Mouse (Mus musculus) gonadal fat pad, adult 2 months (tissue): ENCODE data around the gene Stim1. TPM values are rescaled to one million over a fixed set of nuclear protein-coding genes. Genes with fewer than 3 reads are reported as not detected.

Experiments used
- DNase-seq: peaks from one replicate; pipeline ENCODE4 v3.0.0-alpha.2; 2012; ENCODE audit warnings: low read depth
- polyA plus RNA-seq: library from polyadenylated mRNA; depleted of rRNA; stranded (reverse); fragments of >200 nt; gene quantifications from 2 replicates; pipeline ENCODE4 v1.2.3, GENCODE M21; 2012; rRNA removed

The Stim1 gene
- 58.3 and 64.5 TPM in 2 replicates for polyA plus RNA-seq

DNA sequence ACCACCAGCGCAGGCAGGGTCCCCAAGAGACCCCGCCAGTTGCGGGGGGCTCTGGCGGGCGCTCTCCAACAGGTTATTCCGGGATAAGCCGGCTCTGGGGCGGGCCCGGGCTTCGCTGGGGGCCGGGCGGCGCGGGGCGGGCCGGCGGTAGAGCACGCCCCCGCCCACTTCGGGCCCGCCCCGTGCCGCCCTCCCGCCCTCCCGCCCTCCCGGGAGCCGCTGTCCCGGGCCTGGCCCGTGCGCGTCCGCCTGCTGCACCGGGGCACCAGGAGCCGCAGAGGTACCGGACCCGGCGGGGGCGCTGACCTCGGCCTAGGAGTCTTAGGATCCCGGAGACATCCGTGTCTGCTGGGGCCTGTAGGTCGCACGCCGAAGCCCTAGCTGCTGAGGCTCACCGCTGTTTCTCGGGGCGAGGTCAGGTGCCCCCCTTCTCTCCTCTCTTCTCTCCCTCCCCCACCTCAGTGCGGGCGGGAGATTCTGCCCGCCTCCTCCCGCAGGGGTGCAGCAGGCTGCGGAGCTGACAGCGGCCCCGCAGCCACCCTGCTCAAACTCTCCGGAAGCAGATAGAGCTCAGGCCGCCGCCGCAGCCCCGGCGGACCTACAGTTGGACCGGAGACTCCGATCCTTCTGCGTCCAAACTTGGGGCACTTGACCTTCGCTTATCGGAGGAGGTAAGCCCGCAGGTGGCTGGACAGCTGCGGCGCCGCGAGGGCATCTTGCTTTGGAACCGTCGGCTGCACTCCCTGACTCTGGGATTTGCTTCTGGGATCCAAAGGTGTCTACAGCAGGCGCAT, at the start of gene Stim1:
Gene Stim1, plus strand, starts transcription at position 206 of the 794 bp plus-strand sequence.
- no peak for DNase-seq

DNA sequence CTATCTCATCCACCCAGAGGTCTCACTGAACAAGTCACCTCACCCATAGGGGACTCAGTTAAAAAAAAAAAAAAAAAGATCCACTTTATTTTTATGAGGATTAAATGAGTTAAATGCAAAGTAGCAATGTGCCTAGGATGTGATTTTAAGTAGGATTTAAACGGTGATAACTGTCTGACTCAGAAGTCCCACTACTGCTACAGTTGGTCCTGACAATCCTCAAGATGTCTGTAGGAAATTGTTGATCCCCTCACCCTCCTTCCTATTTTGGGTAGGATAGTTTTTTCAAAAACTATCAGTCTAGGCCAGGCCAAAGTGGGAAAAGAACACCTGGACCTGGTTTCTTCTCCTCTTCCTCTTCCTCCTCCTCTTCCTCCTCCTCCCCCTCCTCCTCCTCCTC, 45.7 kb upstream of the Stim1 start:
- DNase-seq: no peak

DNA sequence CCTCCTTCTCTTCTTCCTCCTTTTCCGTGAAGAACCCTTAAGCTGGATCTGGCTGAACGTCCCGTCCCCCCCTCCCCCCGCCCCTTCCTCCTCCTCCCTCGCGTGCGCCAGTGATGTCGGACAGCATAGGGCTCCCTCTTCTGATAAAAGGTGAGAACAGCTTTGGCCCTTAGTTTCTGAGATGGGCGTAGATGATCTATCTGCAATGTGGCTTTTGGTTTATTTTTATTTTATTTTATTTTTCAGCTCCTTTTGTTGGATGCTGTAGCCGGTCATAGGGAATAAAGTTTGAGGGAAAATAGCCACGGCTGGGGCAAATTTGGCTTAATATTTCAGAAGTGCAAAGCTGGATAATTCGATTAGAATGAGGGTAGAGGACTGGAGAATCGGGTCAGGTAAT, 45.3 kb upstream of the Stim1 start:
- DNase-seq: no peak

DNA sequence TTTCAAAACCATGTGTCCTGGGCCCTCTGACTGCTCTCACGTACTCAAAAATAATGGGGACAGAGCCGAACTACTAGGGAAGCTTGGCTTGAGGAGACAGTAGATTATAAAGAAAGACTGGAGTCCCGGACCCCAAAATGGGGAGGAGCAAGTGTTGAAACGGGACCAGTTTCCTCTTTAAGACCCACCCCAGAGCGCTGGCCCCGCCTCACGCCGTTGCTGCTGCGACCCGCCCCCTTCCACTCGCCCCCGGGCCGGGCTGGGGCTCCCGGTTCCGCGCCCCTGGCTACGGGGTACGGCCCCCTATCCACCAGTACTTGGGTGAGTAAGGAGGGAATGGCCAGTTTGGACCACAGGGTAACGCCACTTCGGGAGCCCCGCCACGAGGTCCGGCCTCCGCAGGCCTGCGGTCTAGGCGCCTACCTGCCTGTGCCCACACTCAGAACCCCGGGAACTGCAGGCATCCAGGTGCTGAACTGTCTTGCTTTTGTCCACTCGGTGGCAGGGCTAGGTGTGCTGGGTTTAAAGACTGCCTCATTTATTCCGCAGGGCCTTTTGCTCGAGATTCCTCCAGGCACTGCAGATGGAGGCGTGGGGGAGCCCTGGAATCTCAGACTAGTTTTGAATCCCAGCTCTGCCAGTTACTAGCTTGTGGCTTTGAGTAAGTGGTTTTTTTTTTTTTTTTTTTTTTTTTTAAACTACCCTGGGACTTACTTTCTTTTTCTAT, 44.6 kb upstream of the Stim1 start:
- no peak for DNase-seq

DNA sequence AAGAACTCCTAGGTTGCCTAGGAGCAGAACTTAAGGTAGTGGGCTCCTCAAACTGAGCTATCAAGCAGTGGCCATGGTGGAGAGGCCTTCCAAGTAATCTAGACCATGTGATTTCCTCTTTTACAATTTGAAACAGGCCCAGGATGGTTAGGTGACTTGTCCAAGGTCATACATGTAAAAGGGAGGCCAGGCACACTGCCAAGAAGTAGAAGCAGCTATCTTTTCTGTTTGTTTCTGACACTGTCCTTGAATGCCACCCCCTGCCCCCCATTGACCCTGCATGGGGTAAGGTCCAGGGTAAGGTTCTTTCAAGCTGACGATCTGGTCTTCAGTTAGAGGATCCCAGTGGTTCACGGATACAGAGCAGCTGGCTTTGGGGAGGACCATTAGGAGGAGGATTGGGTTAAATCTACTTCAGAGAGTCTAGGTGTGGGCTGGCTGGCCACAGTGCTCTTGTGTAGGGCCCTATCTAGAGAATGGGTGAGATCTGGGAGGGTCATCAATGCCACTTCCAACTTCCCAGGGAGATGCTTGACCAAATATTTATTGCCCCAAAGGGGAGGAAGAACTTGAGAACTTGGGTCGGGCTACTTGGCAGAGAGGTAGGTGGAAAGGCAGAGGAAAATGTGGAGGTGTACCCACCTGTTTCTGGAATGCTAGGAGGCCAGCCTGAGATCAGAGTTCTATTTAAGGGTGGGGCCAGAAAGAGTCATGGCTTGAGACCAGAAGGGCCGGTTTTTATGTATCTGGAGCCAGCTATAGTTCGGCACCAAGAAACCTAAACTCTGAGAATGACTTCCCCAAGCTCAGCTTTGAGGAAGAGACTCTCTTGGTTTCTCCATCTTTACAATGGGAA, 43.5 kb upstream of the Stim1 start:
- DNase-seq: no peak

DNA sequence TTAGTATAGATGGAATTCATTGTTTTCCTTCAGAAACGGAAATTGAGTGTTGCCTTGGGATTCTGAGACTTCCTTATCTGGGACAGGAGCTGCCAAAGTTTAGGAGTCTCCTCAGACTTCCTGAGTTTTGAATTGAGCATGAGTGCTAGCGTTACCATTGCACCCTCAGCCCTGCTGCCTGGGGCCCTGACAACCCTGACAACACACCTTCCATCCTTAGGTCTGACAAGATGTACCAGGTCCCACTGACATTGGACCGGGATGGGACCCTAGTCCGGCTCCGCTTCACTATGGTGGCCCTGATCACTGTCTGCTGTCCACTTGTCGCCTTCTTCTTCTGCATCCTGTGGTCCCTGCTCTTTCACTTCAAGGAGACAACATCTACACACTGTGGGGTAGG, 41.6 kb upstream of the Stim1 start:
- no peak for DNase-seq

DNA sequence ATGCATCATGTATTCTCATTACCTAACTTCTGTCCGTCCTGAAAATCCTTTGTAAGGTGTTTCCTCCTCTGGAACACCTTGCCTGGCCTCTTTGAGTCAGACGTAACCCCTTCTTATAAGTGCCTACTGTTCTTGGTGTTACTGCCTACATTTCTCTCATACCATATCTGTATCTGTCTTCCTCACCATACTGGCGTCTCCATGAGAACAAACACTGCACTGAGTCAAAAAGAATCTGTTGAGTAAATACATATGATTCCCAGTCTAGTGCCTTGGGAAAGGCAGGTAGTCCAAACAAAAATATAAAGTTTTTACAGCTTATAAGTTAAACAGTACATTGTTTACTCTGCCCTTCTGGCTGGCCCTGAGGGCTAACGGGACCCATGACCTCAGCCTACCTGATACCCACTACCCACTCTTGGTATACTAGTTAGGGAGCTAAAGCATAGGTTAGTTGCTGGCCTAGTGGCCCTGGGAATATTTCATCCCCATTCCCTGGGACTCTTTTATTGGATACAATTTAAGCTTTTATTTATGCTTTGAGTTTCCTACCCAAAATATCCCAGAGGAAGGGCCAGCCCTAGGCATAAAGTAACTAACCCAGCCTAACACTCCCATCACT, 39.4 kb upstream of the Stim1 start:
- no peak for DNase-seq

DNA sequence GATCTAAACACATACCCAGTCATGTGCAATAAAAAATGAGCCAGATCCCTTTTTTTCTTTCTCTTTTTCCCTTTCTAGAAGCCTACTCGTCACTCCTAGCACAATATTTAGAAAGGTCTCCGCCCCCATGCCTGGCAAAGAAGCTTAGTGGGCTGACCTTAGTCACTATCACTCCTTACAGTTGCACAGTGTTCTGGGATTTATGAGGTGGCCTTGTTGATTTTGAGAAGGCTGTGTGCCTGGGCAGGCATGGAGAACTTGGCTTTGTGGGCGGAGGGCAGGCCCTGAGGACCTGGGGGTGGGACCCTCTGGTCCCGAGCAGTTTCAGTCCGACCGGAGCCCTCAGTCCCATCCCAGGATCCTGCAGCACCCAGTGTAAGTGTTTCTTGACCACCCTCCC, 37.8 kb upstream of the Stim1 start:
- DNase-seq: no peak

DNA sequence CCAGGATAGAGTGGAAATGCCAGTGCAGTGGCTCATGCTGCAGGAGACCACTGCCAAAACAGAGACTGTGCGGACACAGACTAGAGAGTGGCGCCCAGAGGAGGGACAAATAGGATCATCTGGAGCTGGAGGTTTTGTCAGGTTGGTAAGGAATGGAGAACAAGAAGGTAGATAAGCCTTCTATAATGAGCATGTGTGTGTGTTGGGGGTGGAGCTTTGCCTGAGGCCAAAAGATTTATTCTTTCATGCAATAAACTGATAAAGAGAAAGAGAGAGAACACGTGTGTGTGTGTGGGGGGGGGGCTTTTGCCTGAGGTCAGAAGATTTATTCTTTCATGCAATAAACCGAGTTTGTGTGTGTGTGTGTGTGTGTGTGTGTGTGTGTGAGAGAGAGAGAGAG, 34.5 kb upstream of the Stim1 start:
- DNase-seq: no peak

DNA sequence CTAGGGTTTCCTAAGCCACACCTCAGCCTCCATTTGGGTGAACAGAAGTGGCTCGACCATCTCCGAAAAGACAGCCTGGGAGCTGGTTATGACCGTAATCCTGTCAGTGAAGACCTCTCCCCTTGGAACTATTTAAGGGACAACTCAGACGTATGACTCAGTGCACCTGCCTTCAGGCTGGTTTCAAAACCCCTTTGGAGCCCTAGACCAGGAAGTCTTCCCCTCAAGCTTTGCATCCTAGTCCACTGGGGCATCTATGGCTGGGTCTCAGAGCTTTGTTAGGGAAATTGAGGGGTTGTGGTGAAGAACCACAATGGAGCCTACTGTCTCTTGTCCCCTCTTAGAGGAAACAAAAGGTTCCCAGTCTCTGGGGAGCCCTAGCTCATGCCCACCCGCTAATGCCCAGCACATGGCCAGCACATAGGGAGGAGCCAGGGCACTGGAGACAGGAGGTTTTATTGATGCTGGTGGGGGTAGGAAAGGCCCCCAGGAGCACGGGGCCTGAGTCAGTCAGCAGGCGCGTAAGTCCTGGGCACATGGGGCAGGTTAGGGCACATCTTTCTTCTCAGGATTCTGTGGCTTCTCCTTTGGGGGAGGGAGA, 28.8 kb upstream of the Stim1 start:
- no peak for DNase-seq

DNA sequence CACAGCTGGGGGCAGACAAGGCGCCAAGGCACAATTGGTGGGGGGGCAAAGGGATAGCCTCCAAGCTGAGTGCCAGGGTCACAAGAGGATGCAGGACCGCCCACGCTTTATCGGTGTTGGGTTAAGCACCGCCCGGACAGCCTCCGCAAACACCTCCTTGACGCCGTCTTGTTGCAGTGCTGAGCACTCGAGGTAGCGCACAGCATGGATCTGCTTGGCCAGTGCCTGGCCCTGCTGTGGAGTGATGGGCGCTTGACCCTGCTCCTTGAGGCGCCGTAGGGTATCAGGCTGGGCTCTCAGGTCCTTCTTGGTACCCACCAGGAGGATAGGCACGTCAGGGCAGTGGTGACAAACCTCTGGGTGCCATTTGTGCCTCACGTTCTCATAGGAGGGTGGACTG, 28.0 kb upstream of the Stim1 start:
- no peak for DNase-seq

DNA sequence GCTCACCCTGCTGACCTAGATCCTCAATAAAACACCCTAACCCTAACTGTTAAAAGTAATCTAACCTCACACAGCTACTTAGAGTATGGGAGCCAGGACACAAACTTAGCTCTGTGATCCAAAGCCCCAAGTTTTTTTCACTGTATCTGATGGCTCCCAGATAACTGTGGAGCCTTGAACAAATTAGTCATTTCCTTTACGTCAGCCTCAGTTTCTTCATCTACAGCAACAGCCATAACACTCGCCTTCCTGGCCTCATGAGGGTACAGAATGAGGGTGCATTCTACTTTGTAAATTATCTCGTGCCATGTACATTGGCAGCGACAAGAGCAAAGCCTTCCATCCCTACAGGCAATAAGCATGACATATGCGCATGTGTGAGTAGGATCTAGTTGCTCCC, 25.2 kb upstream of the Stim1 start:
- DNase-seq: no peak

DNA sequence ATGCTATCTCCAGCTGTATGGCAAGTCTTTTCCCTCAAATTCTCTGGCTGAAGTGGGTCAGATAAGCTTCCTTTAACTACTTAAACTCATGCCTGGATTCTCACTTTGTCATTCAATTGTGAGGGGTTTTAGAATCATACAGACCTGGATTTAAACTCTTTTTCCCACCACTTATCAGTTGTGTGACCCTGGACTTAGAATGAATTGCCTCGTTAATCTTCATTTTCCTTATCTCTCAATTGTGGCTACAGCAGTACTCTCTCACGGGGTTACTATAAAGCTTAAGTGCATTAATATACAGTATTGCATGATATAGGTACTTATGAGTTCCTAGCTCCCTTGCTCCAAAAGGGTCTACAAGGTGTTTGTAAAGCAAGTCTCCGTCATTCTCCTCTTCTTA, 24.7 kb upstream of the Stim1 start:
- no peak for DNase-seq

DNA sequence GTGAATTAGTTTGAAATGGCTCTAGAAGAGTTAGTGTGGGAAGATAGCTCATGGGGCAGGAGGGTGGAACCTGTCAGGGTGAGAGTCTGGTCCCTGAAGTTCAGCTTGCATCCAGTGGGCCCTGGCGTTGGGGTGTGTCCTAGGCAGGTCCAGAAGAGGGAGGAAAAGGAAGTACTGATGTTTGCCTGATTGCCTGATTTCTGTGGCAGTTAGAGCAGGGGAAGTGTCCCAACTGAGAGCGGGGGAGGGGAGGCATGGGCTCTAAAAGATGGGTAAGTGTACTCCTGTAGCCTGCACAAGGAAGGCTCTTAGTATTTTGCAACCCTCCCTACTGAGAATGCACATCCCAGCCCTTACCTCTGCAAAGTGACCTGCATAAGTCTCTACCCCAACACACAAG, 23.7 kb upstream of the Stim1 start:
- DNase-seq: no peak

DNA sequence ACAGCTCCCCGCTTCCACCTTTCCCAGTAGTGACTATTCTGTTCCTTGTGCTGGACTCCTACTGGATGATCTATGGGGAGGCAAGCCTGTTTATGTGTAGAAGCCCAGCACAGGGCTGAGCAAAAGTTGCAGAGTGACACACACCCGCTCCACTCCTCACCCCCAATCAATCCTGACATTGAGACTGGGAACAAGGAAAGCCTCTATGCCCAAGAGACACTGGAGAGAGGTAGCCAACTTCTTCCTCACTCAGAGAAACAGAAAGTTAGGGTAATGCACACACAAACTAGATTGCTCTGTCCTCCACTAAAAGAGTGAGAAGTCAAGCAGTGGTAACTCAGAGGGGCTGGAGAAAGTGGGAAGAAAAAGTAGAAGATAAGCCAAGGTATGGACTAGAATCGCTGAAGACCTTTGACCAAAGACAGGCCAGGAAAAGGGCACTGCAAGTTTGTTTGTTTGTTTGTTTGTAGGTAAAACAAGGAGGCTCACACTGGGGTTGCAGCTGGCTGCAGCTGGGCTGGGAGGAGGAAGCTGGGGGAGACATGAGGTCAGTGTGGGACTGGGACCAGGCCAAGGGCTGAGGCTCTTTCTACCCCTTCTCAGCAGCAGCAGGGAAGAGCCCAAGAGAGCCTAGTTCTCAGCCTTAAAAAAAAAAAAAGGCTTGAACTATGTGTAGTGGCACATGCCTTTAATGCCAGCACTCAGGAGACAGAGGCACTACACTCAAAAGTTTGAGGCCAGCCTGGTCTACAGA, 22.6 kb upstream of the Stim1 start:
- no peak for DNase-seq

DNA sequence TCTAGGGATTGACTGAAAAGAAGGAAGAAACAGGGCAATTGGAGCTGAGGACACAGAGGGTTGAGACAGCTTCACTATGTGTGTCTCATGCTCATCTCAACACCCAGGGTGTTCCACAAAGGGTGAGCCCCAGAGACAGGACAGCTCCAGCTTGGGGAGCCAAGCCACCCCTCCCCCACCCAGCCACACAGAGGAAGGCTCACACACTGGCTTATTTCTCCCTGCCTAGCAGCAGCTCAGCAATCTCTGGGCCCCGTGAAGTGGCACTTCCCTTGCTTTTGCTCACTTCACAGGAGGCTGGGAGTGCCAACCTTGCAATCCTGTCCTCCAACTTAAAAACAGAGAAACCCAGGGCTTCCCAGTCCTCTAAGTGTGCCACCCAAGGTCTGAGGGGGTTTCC, 21.8 kb upstream of the Stim1 start:
- DNase-seq: no peak

DNA sequence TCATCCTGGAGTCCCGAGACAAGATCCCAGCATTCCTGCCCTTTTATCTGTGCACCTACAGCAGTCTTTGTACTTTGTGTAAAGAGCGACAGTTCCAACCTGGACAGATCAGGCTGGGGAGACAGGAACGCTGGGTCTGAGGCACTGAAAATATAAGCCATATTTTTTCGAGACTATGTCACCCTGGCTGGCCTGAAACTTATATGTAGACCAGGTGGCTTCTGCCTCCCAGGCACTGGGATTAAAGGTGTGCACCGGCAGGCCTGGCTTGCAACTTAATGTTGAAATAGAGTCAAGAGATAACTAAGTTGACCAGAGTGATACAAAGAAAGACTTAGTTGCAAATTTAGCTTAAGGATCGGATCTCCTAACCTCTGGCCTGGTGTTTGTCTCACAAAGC, 21.3 kb upstream of the Stim1 start:
- DNase-seq: no peak

DNA sequence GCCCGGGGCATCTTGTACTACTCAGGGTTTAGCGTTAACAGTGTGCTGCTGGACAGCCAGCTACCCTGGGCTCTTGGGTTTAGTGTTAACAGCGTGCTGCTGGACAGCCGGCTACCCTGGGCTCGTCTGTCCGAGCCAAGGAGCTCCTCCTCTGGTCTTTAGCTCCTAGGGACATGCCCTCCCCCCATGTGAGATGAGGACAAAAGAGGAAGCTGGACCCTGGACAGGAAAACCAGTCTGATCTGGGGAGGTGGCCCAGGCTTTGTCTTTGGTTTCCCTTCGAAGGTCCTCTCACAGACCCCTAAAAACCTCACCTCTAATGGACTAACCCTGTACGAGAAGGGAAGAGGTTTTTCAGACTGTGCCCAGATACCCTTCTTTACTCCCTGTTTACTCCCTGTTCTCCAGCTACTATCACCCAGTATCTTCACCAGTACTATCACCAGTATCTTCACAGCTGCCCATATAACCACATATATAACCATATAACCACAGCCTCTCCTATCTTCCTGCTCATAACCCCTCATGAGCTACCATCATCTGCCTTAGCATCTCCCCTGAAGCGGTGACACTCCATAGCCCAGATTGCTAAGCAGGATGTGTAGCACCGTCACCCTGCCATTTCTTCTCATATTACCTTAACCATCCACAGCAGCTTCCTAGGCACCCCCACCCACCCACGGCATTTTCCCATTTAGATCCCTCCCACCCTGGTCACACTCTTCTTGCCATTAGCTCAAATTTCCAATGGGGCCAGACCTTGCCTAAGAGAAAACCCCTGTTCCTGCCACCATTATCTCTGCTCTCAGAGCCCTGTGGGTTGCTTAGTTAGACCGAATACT, 20.4 kb upstream of the Stim1 start:
- DNase-seq: no peak

DNA sequence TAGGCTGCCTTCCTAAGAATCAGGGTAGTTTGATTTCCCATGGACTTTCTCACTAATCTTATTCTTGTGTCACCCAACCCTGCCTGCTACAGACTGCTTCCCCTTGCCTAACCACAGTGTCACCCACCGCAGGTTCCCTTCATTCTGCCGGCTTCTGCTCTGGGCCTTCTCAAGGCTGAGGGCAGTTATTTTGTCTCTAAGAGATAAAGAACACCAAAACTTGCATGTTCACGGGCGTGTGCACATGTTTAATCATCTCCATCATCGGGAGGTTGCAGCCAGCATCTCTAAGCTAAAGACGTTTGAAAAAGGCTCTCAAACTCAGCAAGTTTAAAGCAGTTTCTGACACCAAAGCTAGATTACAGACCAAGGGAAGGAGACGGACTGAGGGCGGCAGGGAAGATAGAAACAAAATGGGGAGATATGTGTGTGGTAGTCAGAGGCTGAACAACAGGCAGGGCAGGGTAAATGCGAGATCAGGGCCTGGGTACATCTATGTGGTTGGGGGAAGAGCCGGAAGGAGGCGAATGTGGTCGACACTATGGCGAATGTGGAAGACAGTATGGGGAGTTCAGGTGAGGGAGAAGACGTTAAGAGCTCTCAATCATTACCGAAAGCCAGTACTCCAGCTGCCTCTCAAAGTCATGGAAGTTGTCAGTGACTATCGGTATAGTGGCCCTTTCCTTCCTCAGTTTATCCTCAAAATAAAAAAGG, 18.8 kb upstream of the Stim1 start:
- no peak for DNase-seq
